Mouse (Mus musculus): ENCODE results near the gene Ttc5. TPM values are rescaled to one million over a fixed set of nuclear protein-coding genes. Genes with fewer than 3 reads are reported as not detected.

Ttc5 gene
- polyA plus RNA-seq, 1 experiment: 17.7 TPM

DNA sequence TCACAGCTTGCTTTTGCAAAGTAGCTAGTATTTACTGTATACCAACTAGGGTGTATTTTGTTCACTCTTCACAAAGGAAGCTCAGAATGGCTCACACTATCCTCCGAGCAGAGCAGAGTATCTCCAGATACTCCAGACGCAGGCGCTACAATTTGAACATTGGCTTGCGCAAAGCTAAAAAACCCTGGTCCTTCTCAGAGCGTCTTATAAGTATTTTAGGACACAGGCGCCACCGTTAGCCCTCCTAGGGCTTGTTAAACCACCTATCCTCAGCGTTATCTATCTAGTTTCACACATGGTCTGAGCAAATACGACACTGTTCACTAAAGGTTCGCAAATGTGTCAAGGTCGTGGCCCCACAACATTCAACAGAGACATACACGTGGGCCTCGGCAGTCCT lies 19.4 kb upstream of the Ttc5 start:
- Histone ChIP-seq H3K9me3 (no peaks in the 10 kb centered on the region), H3K4me1 (peaks cover 36% of the 10 kb centered on the region), H3K4me3 (replicated peaks) (peak overlapping the region; percentile 92), H3K27me3 (replicated peaks) (no peaks in the 10 kb centered on the region), H3K36me3 (replicated peaks; ENCODE audit: low read length) (peaks cover 2% of the 10 kb centered on the region)
- TF ChIP-seq FLI1 (IDR thresholded peaks at IDR 0.05; ENCODE audit: low read length): no peak
- TF ChIP-seq GATA1 (IDR thresholded peaks at IDR 0.05; ENCODE audit: borderline replicate concordance, low read length): no peak

DNA sequence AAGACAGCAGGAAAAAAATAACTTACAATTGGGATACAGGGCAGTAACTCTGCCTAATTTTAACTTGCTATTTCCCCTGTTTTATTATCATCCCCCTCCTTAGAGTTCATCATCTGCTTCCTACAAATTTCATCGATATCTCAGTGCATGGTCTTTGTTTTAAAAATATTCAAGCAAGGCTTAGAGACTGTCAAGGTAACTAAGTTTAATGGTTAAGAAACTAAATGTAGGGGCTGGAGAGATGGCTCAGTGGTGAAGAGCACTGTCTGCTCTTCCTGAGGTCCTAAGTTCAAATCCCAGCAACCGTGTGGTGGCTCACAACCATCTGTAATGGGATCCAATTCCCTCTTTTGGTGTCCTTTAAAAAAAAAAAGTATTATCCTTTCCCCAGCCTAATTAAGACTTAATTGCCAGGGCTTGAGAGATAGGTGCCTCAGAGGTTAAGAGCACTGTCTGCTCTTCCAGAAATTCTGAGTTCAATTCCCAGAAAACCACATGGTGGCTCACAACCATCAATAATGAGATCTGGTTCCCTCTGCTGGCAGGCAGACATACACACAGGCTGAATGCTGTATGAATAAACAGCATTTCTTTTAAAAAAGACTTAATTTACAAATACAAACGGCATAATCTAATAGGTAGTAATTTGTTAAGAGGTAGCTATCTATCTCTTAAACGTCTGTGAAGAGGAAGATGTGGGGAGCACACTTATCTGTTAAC lies 17.7 kb upstream of the Ttc5 start:
- Histone ChIP-seq H3K4me3 (replicated peaks) (peak overlapping the region; percentile 92), H3K27me3 (replicated peaks) (no peaks in the 10 kb centered on the region), H3K9me3 (no peaks in the 10 kb centered on the region), H3K4me1 (peaks cover 36% of the 10 kb centered on the region), H3K36me3 (replicated peaks; ENCODE audit: low read length) (peaks cover 15% of the 10 kb centered on the region)
- TF ChIP-seq FLI1 (IDR thresholded peaks at IDR 0.05; ENCODE audit: low read length): no peak
- TF ChIP-seq GATA1 (IDR thresholded peaks at IDR 0.05; ENCODE audit: borderline replicate concordance, low read length): no peak

DNA sequence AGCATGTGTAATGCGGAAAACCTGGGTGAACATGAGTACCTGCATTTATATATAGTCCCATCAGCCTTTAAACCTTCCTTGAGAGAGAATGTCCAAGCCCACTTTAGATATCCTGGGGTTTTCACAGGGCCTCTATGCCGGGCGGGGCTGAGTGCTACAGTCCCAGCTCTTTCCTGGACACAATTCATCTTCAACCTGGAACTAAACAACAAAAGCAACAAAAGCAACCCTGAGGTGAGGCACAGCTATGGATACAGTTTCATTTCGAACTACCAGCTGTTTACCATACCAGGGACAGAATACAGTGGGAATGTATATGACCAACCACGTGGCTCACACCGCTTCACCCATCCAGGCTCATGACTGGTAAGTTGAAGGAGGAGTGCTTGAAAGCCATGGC lies 17.1 kb upstream of the Ttc5 start:
- Histone ChIP-seq H3K4me1 (peaks cover 36% of the 10 kb centered on the region), H3K36me3 (replicated peaks; ENCODE audit: low read length) (peaks cover 18% of the 10 kb centered on the region), H3K4me3 (replicated peaks) (peak overlapping the region; percentile 78), H3K27me3 (replicated peaks) (no peaks in the 10 kb centered on the region), H3K9me3 (no peaks in the 10 kb centered on the region)
- TF ChIP-seq GATA1 (IDR thresholded peaks at IDR 0.05; ENCODE audit: borderline replicate concordance, low read length) (no peak), FLI1 (IDR thresholded peaks at IDR 0.05; ENCODE audit: low read length) (no peak)

DNA sequence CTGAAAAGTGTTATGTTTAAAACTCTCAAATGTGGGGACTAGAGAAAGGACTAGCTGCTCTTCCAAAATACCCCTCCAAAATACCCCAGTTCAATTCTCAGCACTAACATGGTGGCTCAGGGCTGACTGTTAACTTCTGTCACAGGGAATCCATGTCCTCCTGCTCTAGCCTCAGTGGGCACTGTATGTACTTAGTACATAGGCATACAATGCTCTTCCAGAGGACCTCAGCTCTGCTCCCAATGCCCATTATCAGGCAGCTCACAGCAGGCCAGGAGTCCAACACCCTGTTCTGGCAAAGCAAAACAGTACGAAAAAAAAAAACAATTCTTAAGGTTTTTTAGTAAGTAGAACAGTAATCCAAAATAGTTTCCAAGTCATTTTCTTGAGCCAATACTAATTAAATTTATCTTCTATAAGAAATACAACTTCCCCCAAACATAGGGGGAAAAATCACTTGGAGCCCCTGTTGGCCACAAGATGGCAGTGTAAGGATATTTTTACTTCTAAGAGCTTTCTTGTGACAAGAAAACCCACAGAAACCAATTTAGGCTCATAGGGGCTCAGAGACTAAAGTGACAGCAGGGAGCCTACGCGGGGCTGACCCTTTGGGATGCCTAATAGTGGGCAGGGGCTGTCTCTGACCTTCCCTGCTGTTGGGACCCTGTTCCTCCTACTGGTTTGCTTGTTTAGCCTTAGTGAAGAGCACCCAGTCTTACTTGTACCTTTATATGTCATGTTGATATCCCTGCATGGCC lies 14.4 kb upstream of the Ttc5 start:
- no peaks in the 10 kb centered on the region for H3K27me3 ChIP-seq (replicated peaks)
- H3K4me1 ChIP-seq: peaks cover 33% of the 10 kb centered on the region
- TF ChIP-seq FLI1 (IDR thresholded peaks at IDR 0.05; ENCODE audit: low read length) (no peak), GATA1 (IDR thresholded peaks at IDR 0.05; ENCODE audit: borderline replicate concordance, low read length) (no peak)
- H3K4me3 ChIP-seq (replicated peaks): peak overlapping the region; percentile 80
- H3K9me3 ChIP-seq: no peaks in the 10 kb centered on the region
- H3K36me3 ChIP-seq (replicated peaks; ENCODE audit: low read length): peaks cover 38% of the 10 kb centered on the region

DNA sequence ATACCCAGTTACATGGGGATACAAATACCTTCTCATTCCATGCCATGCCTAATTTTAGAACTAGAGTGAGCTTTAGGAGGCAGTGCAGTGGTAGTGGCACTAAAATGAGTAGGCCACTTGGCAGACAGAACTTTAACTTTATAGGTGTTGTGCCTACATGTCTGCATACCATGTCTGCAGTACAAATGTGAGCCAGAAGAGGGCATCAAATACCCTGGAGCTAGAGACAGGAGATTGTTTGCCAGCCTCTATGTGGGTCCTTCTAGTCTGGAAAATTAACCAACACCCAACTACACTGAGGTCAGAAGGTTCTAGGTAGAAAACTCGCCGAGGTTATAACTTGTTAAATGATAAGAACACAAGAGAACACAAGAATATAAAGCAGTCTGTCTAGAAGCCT lies 13.2 kb upstream of the Ttc5 start:
- H3K4me1 ChIP-seq: peaks cover 25% of the 10 kb centered on the region
- H3K36me3 ChIP-seq (replicated peaks; ENCODE audit: low read length): peaks cover 40% of the 10 kb centered on the region
- H3K4me3 ChIP-seq (replicated peaks): no peak overlapping the region
- H3K9me3 ChIP-seq: no peaks in the 10 kb centered on the region
- TF ChIP-seq GATA1 (IDR thresholded peaks at IDR 0.05; ENCODE audit: borderline replicate concordance, low read length) (no peak), FLI1 (IDR thresholded peaks at IDR 0.05; ENCODE audit: low read length) (no peak)
- no peaks in the 10 kb centered on the region for H3K27me3 ChIP-seq (replicated peaks)

DNA sequence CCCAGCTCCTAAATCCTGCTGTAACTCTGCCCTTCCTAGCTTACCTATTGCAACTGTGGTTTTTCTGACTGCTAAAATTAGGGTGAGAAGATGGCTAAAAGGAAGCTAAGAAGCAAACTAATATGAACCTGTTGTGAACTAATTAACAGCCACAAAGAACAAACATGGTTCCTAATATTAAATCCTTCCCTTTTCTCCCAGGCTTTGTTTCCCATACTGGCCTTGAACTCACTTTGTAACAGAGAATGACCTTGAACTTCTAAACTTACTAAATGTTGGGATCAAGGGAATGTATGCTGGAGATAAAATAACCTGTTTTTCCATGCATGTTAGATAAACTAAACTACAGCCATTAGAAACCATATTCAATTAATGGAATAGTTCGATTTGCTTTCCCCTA lies 11.1 kb upstream of the Ttc5 start:
- no peak overlapping the region for H3K4me3 ChIP-seq (replicated peaks)
- H3K9me3 ChIP-seq: no peaks in the 10 kb centered on the region
- H3K36me3 ChIP-seq (replicated peaks; ENCODE audit: low read length): peaks cover 53% of the 10 kb centered on the region
- no peaks in the 10 kb centered on the region for H3K27me3 ChIP-seq (replicated peaks)
- TF ChIP-seq GATA1 (IDR thresholded peaks at IDR 0.05; ENCODE audit: borderline replicate concordance, low read length) (no peak), FLI1 (IDR thresholded peaks at IDR 0.05; ENCODE audit: low read length) (no peak)
- peaks cover 7% of the 10 kb centered on the region for H3K4me1 ChIP-seq

DNA sequence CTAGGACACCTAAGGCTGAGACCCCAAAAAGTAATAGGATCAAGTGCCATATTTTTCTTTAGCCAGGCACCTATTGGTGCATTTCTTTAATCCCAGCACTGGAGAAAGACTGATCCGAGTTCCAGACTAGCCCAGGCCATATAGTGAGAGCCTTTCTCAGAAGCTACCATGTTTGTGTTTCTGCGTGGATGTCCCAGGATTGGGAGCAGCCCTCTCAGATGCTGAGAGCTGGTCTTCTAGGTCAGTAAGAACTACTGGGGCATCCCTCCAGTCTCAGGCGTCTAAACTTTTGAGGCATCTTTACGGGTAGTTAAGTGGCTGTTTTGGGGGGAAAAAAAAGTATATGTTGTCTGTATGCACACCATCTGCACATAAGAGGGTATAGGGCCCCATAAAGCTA lies 10.6 kb upstream of the Ttc5 start:
- TF ChIP-seq GATA1 (IDR thresholded peaks at IDR 0.05; ENCODE audit: borderline replicate concordance, low read length): no peak
- no peak for TF ChIP-seq FLI1 (IDR thresholded peaks at IDR 0.05; ENCODE audit: low read length)
- H3K36me3 ChIP-seq (replicated peaks; ENCODE audit: low read length): peaks cover 54% of the 10 kb centered on the region

DNA sequence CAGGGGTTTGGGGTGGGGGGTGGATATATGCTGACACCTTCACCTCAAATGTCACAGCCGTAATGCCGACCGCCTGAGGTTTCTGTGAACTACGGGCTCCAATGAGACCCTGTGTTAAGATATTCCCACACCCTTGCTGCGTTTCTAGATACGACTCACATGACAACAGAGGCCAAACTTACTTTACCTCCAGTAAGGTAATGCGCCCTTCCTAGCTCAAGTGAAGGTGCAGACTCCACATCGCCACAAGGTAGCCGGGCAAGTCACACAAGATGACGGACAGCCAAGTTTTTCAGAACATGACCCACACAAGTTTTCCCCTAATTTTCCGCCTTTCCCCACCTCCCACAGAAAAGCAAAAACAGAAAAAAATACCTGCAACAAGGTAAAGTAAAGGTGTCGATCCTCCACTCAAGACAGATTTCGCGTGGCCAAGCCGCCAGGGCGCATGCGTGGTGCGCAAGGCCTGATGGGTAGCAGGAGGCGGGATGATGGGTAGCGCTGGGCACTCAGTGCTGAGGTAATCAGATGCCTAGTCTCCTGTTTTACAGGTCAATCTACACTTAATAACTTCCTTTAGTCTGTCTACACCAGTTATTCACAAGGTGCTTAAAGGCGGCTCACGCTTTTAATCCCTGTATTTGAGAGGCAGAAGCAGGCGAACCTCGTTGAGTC lies 10.1 kb upstream of the Ttc5 start:
- no peaks in the 10 kb centered on the region for H3K9me3 ChIP-seq
- TF ChIP-seq GATA1 (IDR thresholded peaks at IDR 0.05; ENCODE audit: borderline replicate concordance, low read length) (no peak), FLI1 (IDR thresholded peaks at IDR 0.05; ENCODE audit: low read length) (no peak)
- H3K27me3 ChIP-seq (replicated peaks): no peaks in the 10 kb centered on the region
- H3K4me3 ChIP-seq (replicated peaks): no peak overlapping the region
- H3K4me1 ChIP-seq: peaks cover 6% of the 10 kb centered on the region
- peaks cover 57% of the 10 kb centered on the region for H3K36me3 ChIP-seq (replicated peaks; ENCODE audit: low read length)

More for the DNA sequence above, 10.6 kb upstream of the Ttc5 start:
- Histone ChIP-seq H3K27me3 (replicated peaks) (no peaks in the 10 kb centered on the region), H3K9me3 (no peaks in the 10 kb centered on the region), H3K4me3 (replicated peaks) (no peak overlapping the region), H3K4me1 (peaks cover 7% of the 10 kb centered on the region)

DNA sequence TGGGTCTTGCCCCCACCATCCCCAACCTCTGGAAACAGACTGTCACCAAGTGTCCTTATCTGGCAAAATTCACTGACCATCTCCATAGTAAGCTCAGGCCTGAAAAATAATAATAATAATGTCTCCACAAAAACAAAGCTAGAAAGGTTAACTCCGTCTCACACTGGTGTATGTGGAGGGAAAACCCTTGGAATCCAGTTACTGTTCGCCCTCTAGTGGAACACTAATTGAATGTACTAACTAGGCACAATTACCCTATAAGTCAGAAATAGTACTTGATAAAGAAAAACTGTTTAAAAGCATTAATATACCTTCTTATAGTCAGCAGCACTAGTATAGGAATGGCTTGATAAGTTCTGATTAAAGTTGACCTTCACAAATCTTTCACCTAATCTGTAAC lies 2.8 kb upstream of the Ttc5 start:
- no peaks in the 10 kb centered on the region for H3K9me3 ChIP-seq
- H3K4me1 ChIP-seq: peaks cover 10% of the 10 kb centered on the region
- no peak overlapping the region for H3K4me3 ChIP-seq (replicated peaks)
- H3K36me3 ChIP-seq (replicated peaks; ENCODE audit: low read length): peaks cover 18% of the 10 kb centered on the region
- no peak for TF ChIP-seq FLI1 (IDR thresholded peaks at IDR 0.05; ENCODE audit: low read length)
- TF ChIP-seq GATA1 (IDR thresholded peaks at IDR 0.05; ENCODE audit: borderline replicate concordance, low read length): no peak
- no peaks in the 10 kb centered on the region for H3K27me3 ChIP-seq (replicated peaks)

Measured in megakaryocyte, embryonic 14.5 days (primary cell).